Mouse (Mus musculus) midbrain, postnatal 0 days (tissue): Measurements from ENCODE around the gene Aox2. TPM values are rescaled to one million over a fixed set of nuclear protein-coding genes. Genes with fewer than 3 reads are reported as not detected.

ENCODE experiments used
- ATAC-seq: fragments of 200-750 bp; cut with Nextera tagmentation; 2 replicates; pipeline ENCODE4 v1.8.0; 2017; ENCODE audit warnings: moderate number of reproducible peaks, mild to moderate bottlenecking, moderate TSS enrichment, moderate library complexity; ENCODE audit not compliant: low FRiP score
- DNase-seq: peaks from one replicate; pipeline ENCODE4 v3.0.0-alpha.2; 2015; ENCODE audit warnings: low spot score
- H3K27ac ChIP-seq: fragments of 300-500 bp; sonication (generic); 2 replicates; pipeline ENCODE4 v1.5.1; 2014; ENCODE audit warnings: low read depth, mild to moderate bottlenecking, low read length, mixed read lengths
- H3K27me3 ChIP-seq: fragments of 300-500 bp; sonication (generic); 2 replicates; pipeline ENCODE4 v1.6.1; 2014; ENCODE audit warnings: low read length, control low read depth, mixed read lengths; ENCODE audit not compliant: insufficient read depth
- H3K36me3 ChIP-seq: fragments of 300-500 bp; sonication (generic); 2 replicates; pipeline ENCODE4 v1.6.1; 2014; ENCODE audit warnings: low read length, control low read depth, mixed read lengths; ENCODE audit not compliant: insufficient read depth
- H3K4me1 ChIP-seq: fragments of 300-500 bp; sonication (generic); 2 replicates; pipeline ENCODE4 v1.6.1; 2014; ENCODE audit warnings: mild to moderate bottlenecking, control low read depth, antibody characterized with exemption, low read length, mixed read lengths; ENCODE audit not compliant: insufficient read depth
- H3K4me2 ChIP-seq: fragments of 300-500 bp; sonication (generic); 2 replicates; pipeline ENCODE4 v1.6.1; 2014; ENCODE audit warnings: low read depth, mild to moderate bottlenecking, low read length, mixed read lengths; ENCODE audit not compliant: poor library complexity, severe bottlenecking
- H3K4me3 ChIP-seq: fragments of 300-500 bp; sonication (generic); 2 replicates; pipeline ENCODE4 v1.5.1; 2014; ENCODE audit warnings: low read depth, mild to moderate bottlenecking, low read length, moderate library complexity
- H3K9ac ChIP-seq: fragments of 300-500 bp; sonication (generic); replicated peaks from 2 replicates; pipeline ENCODE4 v1.6.1; 2014; ENCODE audit warnings: mild to moderate bottlenecking, low read length, moderate library complexity, mixed read lengths; ENCODE audit not compliant: poor library complexity, severe bottlenecking
- H3K9me3 ChIP-seq: fragments of 300-500 bp; sonication (generic); 2 replicates; pipeline ENCODE4 v1.6.1; 2016; ENCODE audit warnings: low read length, control low read depth
- CTCF ChIP-seq: IDR thresholded peaks from 2 replicates; pipeline ENCODE4 v1.5.1; 2016; ENCODE audit warnings: antibody characterized with exemption, mild to moderate bottlenecking
- WGBS: fragments of 180-500 bp; shearing (Covaris S2); extraction: QIAGEN DNeasy Blood & Tissue Kit; methylation state at CpG from one replicate; pipeline ENCODE4 v1.1.7; 2014; 5-methylcytosine and 5-hydroxymethylcytosine counted together
- polyA plus RNA-seq: library from polyadenylated mRNA; unstranded; fragments of >200 nt; fragmentation: Nextera tagmentation; extraction: Ambion mirVana; gene quantifications from 2 replicates; pipeline ENCODE4 v1.2.1, GENCODE M21; 2015
- total RNA-seq: library from RNA; depleted of rRNA; stranded (reverse); fragments of >200 nt; gene quantifications from 2 replicates; pipeline ENCODE4 v1.2.3, GENCODE M21; 2014

The Aox2 gene
- total and polyA plus RNA-seq, 2 experiments from 2014 or later = 0.16 TPM; not detected in 1

- Histone ChIP-seq H3K9me3 (no peaks in the 10 kb centered on the region), H3K27me3 (no peaks in the 10 kb centered on the region), H3K4me3 (no peak overlapping the region), H3K4me1 (no peaks in the 10 kb centered on the region), H3K27ac (no peak overlapping the region), H3K9ac (no peak overlapping the region), H3K36me3 (no peaks in the 10 kb centered on the region), H3K4me2 (no peak overlapping the region)
- no peak for TF ChIP-seq CTCF
- DNase-seq (no peak), ATAC-seq (no peak)
- WGBS = 77% methylated on average over 3 of the region's 3 CpGs
Measured at GRCm38 (mm10) chr1:58375574-58376147, 97.5 kb downstream of the Aox2 start.

GRCm38 (mm10) chr1:58382586-58383281, 104.6 kb downstream of the Aox2 start:
- TF ChIP-seq CTCF = no peak
- H3K4me3 ChIP-seq = no peak overlapping the region
- 78% methylated on average over 5 of the region's 5 CpGs for WGBS

GRCm38 (mm10) chr1:58391421-58392267, 113.5 kb downstream of the Aox2 start:
- Histone ChIP-seq H3K27me3 (no peaks in the 10 kb centered on the region), H3K4me2 (peak overlapping the region; percentile 82), H3K4me3 (peak overlapping the region; percentile 98), H3K36me3 (0 out of 2 replicates have a peak, but pooled peaks cover 5% of the 10 kb centered on the region), H3K27ac (peak overlapping the region; percentile 100), H3K9me3 (no peaks in the 10 kb centered on the region), H3K4me1 (0 out of 2 replicates have a peak, but pooled peaks cover 9% of the 10 kb centered on the region), H3K9ac (peak overlapping the region; percentile 99)
- TF ChIP-seq CTCF = no peak
- ATAC-seq = no peak
- DNase-seq = no peak
- 46% methylated on average over 19 of the region's 19 CpGs for WGBS

More at GRCm38 (mm10) chr1:58382586-58383281, 104.6 kb downstream of the Aox2 start:
- no peak for DNase-seq
- no peaks in the 10 kb centered on the region for H3K9me3 ChIP-seq
- H3K27ac ChIP-seq = no peak overlapping the region
- no peak for ATAC-seq
- H3K36me3 ChIP-seq = no peaks in the 10 kb centered on the region
- H3K4me2 ChIP-seq = no peak overlapping the region
- H3K27me3 ChIP-seq = no peaks in the 10 kb centered on the region
- no peak overlapping the region for H3K9ac ChIP-seq
- no peaks in the 10 kb centered on the region for H3K4me1 ChIP-seq

- WGBS = 0% methylated on average over 16 of the region's 16 CpGs
Measured at GRCm38 (mm10) chr1:58392268-58392651, 114.1 kb downstream of the Aox2 start.

GRCm38 (mm10) chr1:58392652-58393283, 114.6 kb downstream of the Aox2 start, which contains the start of gene Bzw1:
Gene Bzw1 (plus strand): TSS chr1:58392898.
- under 1% methylated on average over 48 of the region's 61 CpGs for WGBS
- DNase-seq = peak; percentile 95

More at GRCm38 (mm10) chr1:58392268-58392651, 114.1 kb downstream of the Aox2 start:
- peak overlapping the region; percentile 100 for H3K27ac ChIP-seq
- peaks cover 10% of the 10 kb centered on the region; the same call in 1 of the 2 replicates for H3K36me3 ChIP-seq
- H3K9me3 ChIP-seq = no peaks in the 10 kb centered on the region
- TF ChIP-seq CTCF = no peak
- peak overlapping the region; percentile 99 for H3K9ac ChIP-seq
- peak; percentile 64 for ATAC-seq
- 0 out of 2 replicates have a peak, but pooled peaks cover 9% of the 10 kb centered on the region for H3K4me1 ChIP-seq
- DNase-seq = peak; percentile 60
- peak overlapping the region; percentile 98 for H3K4me3 ChIP-seq
- no peaks in the 10 kb centered on the region for H3K27me3 ChIP-seq
- peak overlapping the region; percentile 82 for H3K4me2 ChIP-seq

More at GRCm38 (mm10) chr1:58392652-58393283, 114.6 kb downstream of the Aox2 start, which contains the start of gene Bzw1:
- Histone ChIP-seq H3K9me3 (no peaks in the 10 kb centered on the region), H3K36me3 (peaks cover 13% of the 10 kb centered on the region; the same call in 1 of the 2 replicates), H3K27me3 (no peaks in the 10 kb centered on the region), H3K4me3 (peak within 1 kb of the TSS; percentile 98), H3K27ac (peak within 1 kb of the TSS; percentile 100), H3K4me2 (peak within 1 kb of the TSS; percentile 82), H3K9ac (peak within 1 kb of the TSS; percentile 99), H3K4me1 (0 out of 2 replicates have a peak, but pooled peaks cover 9% of the 10 kb centered on the region)
- ATAC-seq = peak; percentile 96
- TF ChIP-seq CTCF = 0 out of 2 replicates have a peak, but pooled peaks have one; percentile 3
